Mouse (Mus musculus) adrenal gland, postnatal 10 days (tissue): ENCODE data around the gene Ccdc103. TPM values are rescaled to one million over a fixed set of nuclear protein-coding genes. Genes with fewer than 3 reads are reported as not detected.

Experiments
- DNase-seq: peaks from one replicate; pipeline ENCODE4 v3.0.0; 2021; ENCODE audit warnings: mixed read lengths
- total RNA-seq, 2 experiments: library from RNA; stranded (reverse); gene quantifications; 2 replicates each; pipeline ENCODE4 v1.2.3; 2021

Gene Ccdc103
- total RNA-seq, 2 experiments from 2014 or later: 0.21 to 0.27 TPM

GRCm38 (mm10) chr11:102893015-102893651 lies 12.1 kb downstream of the Ccdc103 start:
- peak; percentile 73 for DNase-seq

- DNase-seq: no peak
Measured at GRCm38 (mm10) chr11:102894716-102895115, 13.7 kb downstream of the Ccdc103 start.

- DNase-seq: no peak
Measured at GRCm38 (mm10) chr11:102895779-102896178, 14.8 kb downstream of the Ccdc103 start.

- no peak for DNase-seq
Measured at GRCm38 (mm10) chr11:102896641-102897040, 15.6 kb downstream of the Ccdc103 start.

- DNase-seq: peak; percentile 27
Measured at GRCm38 (mm10) chr11:102898408-102898807, 17.4 kb downstream of the Ccdc103 start.

GRCm38 (mm10) chr11:102900763-102901162 lies 19.8 kb downstream of the Ccdc103 start, which contains the start of gene Gfap:
TSS of gene Gfap (minus strand) at chr11:102900912.
- DNase-seq: peak; percentile 91

- DNase-seq: no peak
Measured at GRCm38 (mm10) chr11:102901199-102901598, 20.2 kb downstream of the Ccdc103 start.

- no peak for DNase-seq
Measured at GRCm38 (mm10) chr11:102902107-102902506, 21.1 kb downstream of the Ccdc103 start.

DNA sequence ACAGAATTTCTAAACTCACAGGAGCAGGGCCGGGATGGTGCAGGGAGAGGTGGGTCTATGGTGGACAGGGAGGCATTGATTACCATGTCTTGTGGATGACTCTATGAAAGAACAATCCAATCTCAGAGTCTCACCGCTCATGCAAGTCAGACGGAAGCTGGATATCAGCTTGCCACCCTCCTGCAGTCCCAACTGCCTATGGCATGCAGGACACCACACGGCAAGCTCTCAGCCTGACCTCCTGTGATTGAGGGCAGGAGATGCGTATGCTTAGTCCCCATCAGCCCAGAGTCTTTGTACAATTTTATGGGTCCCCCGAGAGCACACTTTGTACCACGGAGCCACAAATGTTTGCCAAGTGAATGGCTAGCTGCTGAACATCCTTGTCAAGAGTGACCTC lies 22.6 kb downstream of the Ccdc103 start:
- no peak for DNase-seq

DNA sequence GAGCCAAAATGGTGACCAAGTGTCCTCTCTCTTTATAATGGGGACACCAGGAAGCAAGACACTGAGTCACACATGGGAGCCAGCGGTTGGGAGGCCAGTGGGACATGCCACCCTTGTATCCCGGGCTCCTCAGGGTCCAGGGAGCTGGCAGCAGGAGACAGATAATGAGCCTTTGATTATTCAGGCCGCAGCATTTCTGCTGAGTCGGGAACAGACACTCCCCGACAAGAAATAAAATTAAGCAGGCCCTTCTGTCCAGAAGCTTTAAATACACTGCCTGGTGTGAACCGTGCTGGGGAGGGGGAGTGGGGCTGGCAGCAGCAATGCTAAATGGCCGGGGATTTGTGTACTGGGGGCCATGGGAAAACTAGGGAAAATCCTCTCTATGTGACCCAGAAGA lies 30.4 kb downstream of the Ccdc103 start:
- no peak for DNase-seq

DNA sequence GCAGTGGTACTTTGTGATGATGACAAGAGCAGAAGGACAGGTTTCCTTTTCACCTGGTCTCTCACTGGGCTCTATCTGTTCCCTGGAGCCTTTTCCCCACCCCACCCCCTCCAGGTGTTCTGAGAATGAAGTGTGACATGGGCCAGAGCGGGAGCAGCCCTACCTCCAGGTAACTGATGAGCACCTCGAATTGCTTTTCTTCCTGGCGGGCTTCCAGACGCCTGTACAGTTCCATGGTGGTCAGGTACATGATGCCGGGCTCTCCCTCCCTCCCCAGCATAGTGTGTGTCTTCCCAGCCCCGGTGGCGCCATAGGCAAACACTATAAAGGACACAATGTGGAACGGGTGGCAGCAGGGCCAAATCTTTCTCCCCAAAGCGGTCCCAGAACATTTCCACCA lies 34.4 kb downstream of the Ccdc103 start:
- DNase-seq: no peak

DNA sequence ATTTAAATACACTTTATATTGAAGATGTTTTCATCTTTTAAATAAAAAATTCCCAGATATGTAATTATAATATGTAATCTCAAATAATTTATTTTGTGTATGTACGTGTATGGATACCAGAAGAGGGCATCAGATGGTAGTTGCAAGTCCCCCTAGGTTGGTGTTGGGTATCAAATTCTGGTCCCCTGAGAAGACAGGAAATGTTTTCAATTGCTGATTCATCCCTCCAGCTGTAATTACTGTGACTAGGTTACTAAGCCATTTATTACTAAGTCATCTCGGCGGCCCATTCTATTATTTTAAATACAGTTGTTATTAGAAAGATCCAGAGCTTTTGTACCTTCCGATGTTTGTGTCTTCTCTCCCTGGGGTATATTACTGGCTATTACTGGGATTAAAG lies 37.1 kb downstream of the Ccdc103 start:
- DNase-seq: no peak

- DNase-seq: no peak
Measured at GRCm38 (mm10) chr11:102921491-102921890, 40.5 kb downstream of the Ccdc103 start.

GRCm38 (mm10) chr11:102924557-102925350 lies 43.8 kb downstream of the Ccdc103 start, which contains the start of gene Kif18b:
TSS of gene Kif18b (minus strand) at chr11:102925124.
- DNase-seq: peak; percentile 95

DNA sequence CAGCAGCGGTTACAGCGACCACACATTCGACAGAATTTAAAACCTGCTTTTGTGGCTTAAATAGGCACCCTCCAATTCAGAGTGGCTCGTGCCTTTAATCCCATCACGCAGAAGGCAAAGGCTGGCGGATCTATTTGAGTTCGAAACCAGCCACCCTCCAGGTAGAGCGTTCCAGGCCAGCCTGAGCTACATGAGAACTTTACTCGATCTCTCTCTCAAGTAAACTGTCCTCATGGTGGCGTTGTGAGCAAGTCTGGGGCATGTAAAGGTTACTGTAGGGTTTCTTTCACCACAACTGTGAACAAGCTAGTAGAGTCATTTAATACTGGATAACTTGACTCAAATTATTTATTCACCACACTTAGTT lies 44.3 kb downstream of the Ccdc103 start:
- no peak for DNase-seq

DNA sequence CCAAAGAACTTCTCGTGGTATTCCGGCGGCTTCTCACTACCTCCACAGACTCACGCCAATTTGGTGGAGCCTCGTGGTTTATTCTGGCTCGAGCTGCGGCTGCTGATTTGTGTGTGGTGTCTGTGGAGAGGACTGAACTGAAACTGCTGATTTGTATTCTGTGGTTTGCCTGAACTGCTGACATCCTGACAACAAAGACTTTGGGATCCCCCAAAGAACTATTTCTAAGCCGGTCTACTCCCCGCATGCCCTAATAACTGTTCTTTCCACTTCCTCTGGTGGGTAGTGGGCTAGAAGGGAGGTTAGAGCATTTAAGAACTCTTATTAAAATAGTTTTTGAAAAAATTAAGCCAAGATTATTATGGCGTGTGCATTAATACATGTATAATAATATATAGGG lies 49.7 kb downstream of the Ccdc103 start:
- DNase-seq: no peak

Other genes with a start within 250 kb of the Ccdc103 start
- gene Meioc, start 217.5 kb upstream of the Ccdc103 start, total RNA-seq: not detected
- 10 to 100 TPM; 20.7 to 23.6 TPM for gene Ccdc43, start 183.4 kb upstream of the Ccdc103 start, total RNA-seq
- 10 to 100 TPM; 18.6 to 45.3 TPM for gene Adam11, start 119.8 kb upstream of the Ccdc103 start, total RNA-seq
- gene Gjc1, start 61.5 kb upstream of the Ccdc103 start, total RNA-seq: 10 to 100 TPM; 24.4 to 27.6 TPM
- 1 to 10 TPM; 2.3 to 3.3 TPM for gene Higd1b, start 45.4 kb upstream of the Ccdc103 start, total RNA-seq
- 10 to 100 TPM; 67.6 to 87.0 TPM for gene Eftud2, start 219 bp upstream of the Ccdc103 start, total RNA-seq
- not detected for gene Fam187a, start 4.0 kb downstream of the Ccdc103 start, total RNA-seq
- gene Gfap, start 19.7 kb downstream of the Ccdc103 start, total RNA-seq: under 1 TPM; 0.90 to 0.91 TPM
- gene Kif18b, start 43.9 kb downstream of the Ccdc103 start, total RNA-seq: 10 to 100 TPM in 1 of 2 experiments, 1 to 10 TPM in 1; 6.9 to 10.4 TPM
- gene C1ql1, start 65.5 kb downstream of the Ccdc103 start, total RNA-seq: 10 to 100 TPM; 31.9 to 34.6 TPM
- gene Nmt1, start 147.0 kb downstream of the Ccdc103 start, total RNA-seq: 10 to 100 TPM; 81.8 to 85.9 TPM
- gene Dcakd, start 147.1 kb downstream of the Ccdc103 start, total RNA-seq: 10 to 100 TPM; 65.6 to 74.8 TPM
- gene Plcd3, start 220.5 kb downstream of the Ccdc103 start, total RNA-seq: 10 to 100 TPM in 1 of 2 experiments, 1 to 10 TPM in 1; 8.7 to 11.0 TPM
- 10 to 100 TPM; 81.0 to 94.7 TPM for gene Acbd4, start 220.5 kb downstream of the Ccdc103 start, total RNA-seq
- gene Hexim1, start 235.0 kb downstream of the Ccdc103 start, total RNA-seq: 10 to 100 TPM; 49.6 to 50.1 TPM